Mouse (Mus musculus): ENCODE measurements around the gene Dhdds. TPM values are rescaled to one million over a fixed set of nuclear protein-coding genes. Genes with fewer than 3 reads are reported as not detected.

Gene Dhdds
- polyA plus RNA-seq, 3 experiments from 2014 or later = 16.1 to 22.4 (median 18.6) TPM

- no peak for ATAC-seq
Measured at GRCm38 (mm10) chr4:133943791-133944190, 56.9 kb downstream of the Dhdds start.

GRCm38 (mm10) chr4:133942679-133943078 is 58.0 kb downstream of the Dhdds start:
- ATAC-seq = no peak

GRCm38 (mm10) chr4:133941576-133941975 is 59.1 kb downstream of the Dhdds start:
- no peak for ATAC-seq

- ATAC-seq = no peak
Measured at GRCm38 (mm10) chr4:133940386-133941260, 60.1 kb downstream of the Dhdds start.

- ATAC-seq = no peak
Measured at GRCm38 (mm10) chr4:133938077-133938476, 62.6 kb downstream of the Dhdds start.

GRCm38 (mm10) chr4:133931785-133932184 is 68.9 kb downstream of the Dhdds start:
- ATAC-seq = no peak

- ATAC-seq = no peak
Measured at GRCm38 (mm10) chr4:133931349-133931748, 69.4 kb downstream of the Dhdds start.

- no peak for ATAC-seq
Measured at GRCm38 (mm10) chr4:133929278-133929670, 71.4 kb downstream of the Dhdds start.

GRCm38 (mm10) chr4:133928576-133929277 is 72.0 kb downstream of the Dhdds start:
- no peak for ATAC-seq

GRCm38 (mm10) chr4:133925204-133925603 is 75.5 kb downstream of the Dhdds start:
- no peak for ATAC-seq

- ATAC-seq = no peak
Measured at GRCm38 (mm10) chr4:133923743-133924142, 77.0 kb downstream of the Dhdds start.

Other genes with a start within 250 kb of the Dhdds start
- gene Arid1a, start 244.1 kb downstream of the Dhdds start, polyA plus RNA-seq (2017; shearing (Covaris generic)) = 10 to 100 TPM; 56.9 to 94.8 (median 76.7) TPM
- 100 to 1,000 TPM in 1 of 3 experiments, 10 to 100 TPM in 2; 88.8 to 145 (median 91.9) TPM for gene Rps6ka1, start 113.1 kb downstream of the Dhdds start, polyA plus RNA-seq (2017; shearing (Covaris generic))
- 100 to 1,000 TPM; 371 to 949 (median 420) TPM for gene Hmgn2, start 32.3 kb downstream of the Dhdds start, polyA plus RNA-seq (2017; shearing (Covaris generic))
- gene Lin28a, start 17.9 kb upstream of the Dhdds start, polyA plus RNA-seq (2017; shearing (Covaris generic)) = under 1 TPM in 1 of 3 experiments, not detected in 2; 0.16 TPM
- gene Zfp683, start 52.9 kb upstream of the Dhdds start, polyA plus RNA-seq (2017; shearing (Covaris generic)) = 1 to 10 TPM in 1 of 3 experiments, under 1 TPM in 2; 0.80 to 1.1 (median 0.94) TPM
- 10 to 100 TPM; 10.8 to 23.3 (median 14.1) TPM for gene Crybg2, start 59.9 kb upstream of the Dhdds start, polyA plus RNA-seq (2017; shearing (Covaris generic))
- 1,000 to 10,000 TPM; 2,728 to 3,832 (median 3,666) TPM for gene Cd52, start 94.2 kb upstream of the Dhdds start, polyA plus RNA-seq (2017; shearing (Covaris generic))
- gene Ubxn11, start 101.7 kb upstream of the Dhdds start, polyA plus RNA-seq (2017; shearing (Covaris generic)) = 10 to 100 TPM; 36.2 to 54.5 (median 36.5) TPM
- gene Sh3bgrl3, start 127.9 kb upstream of the Dhdds start, polyA plus RNA-seq (2017; shearing (Covaris generic)) = 1,000 to 10,000 TPM in 2 of 3 experiments, 100 to 1,000 TPM in 1; 884 to 1,358 (median 1,179) TPM
- gene Cep85, start 186.2 kb upstream of the Dhdds start, polyA plus RNA-seq (2017; shearing (Covaris generic)) = 100 to 1,000 TPM in 2 of 3 experiments, 10 to 100 TPM in 1; 61.0 to 150 (median 121) TPM
- gene Gm7534, start 202.1 kb upstream of the Dhdds start, polyA plus RNA-seq (2017; shearing (Covaris generic)) = not detected
- not detected for gene Catsper4, start 226.5 kb upstream of the Dhdds start, polyA plus RNA-seq (2017; shearing (Covaris generic))
- gene Cnksr1, start 237.5 kb upstream of the Dhdds start, polyA plus RNA-seq (2017; shearing (Covaris generic)) = not detected
- 1 to 10 TPM in 1 of 3 experiments, not detected in 2; 2.3 TPM for gene E130218I03Rik, start 242.7 kb upstream of the Dhdds start, polyA plus RNA-seq (2017; shearing (Covaris generic))
- gene Zfp593, start 244.7 kb upstream of the Dhdds start, polyA plus RNA-seq (2017; shearing (Covaris generic)) = 1 to 10 TPM; 4.7 to 6.4 (median 4.9) TPM
- gene Gm30191, start 246.0 kb upstream of the Dhdds start, polyA plus RNA-seq (2017; shearing (Covaris generic)) = not detected